Mouse (Mus musculus) heart, postnatal 10 days (tissue): ENCODE measurements around the gene Bora. TPM values are rescaled to one million over a fixed set of nuclear protein-coding genes. Genes with fewer than 3 reads are reported as not detected.

Experiments
- DNase-seq, 2 experiments: peaks; one replicate each; pipeline ENCODE4 v3.0.0; 2021
- intact Hi-C: fragments of 180-260 bp; cut with DNase I; formaldehyde crosslinking; loops from one replicate; pipeline ENCODE4 v1.15.1; 2025
- total RNA-seq, 2 experiments: library from RNA; stranded (reverse); gene quantifications; 2 replicates each; pipeline ENCODE4 v1.2.3; 2021

Gene Bora
- total RNA-seq, 2 experiments from 2014 or later: 5.3 to 7.1 TPM

DNA sequence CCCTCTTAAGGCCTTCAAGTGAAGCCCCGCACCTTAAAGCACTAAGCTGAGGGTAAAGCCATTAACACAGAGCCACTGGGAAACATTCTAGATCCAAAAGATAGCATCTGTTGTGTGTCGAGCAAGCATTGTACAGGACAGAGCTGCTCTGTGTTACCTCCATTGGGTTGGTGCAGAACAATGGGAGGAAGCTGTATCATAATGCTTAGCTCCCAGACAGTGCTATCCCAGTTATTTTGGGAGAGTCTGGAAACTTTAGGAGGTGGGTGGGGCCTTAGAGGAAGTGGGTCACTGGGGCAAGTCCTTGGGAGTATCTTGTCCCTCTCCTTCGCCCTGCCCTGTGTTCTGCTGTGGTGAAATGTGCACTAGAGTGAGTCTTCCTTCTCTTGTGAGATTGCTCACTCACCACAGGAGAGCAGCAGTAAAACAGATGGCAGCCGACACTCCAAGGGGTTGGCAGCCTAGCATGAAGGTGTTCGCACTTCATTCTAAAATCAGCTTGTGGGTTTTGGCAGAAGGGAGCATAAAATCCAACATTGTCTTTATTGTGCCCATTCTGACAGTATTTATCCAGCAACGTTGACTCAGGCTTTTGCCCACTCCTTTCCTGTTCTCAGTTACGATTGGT is 13.1 kb downstream of the Bora start:
- DNase-seq: peak in 1 of 2 experiments; percentile 6
- intact Hi-C loops: no loop called here

DNA sequence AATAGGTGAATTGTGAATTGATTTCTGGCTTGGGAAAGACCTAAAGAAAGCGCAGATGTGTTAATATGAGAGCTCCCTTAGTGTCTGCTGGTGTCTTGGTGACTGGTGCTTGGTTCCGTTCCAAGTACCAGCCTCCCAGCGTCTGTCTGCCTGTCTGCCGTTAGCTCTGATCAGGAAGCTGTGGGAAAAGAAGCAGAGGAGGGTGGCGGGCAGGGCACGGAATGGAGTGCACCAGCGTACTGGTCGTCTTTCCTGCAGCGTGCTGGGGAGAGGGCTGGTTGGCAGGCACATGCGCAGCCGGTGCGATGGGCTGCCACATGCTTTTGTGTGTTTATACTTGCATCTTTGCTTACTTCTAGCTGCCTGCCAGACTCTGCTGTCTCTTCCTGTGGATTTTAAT is 14.6 kb downstream of the Bora start:
- DNase-seq: no peak
- intact Hi-C loops: no loop called here

DNA sequence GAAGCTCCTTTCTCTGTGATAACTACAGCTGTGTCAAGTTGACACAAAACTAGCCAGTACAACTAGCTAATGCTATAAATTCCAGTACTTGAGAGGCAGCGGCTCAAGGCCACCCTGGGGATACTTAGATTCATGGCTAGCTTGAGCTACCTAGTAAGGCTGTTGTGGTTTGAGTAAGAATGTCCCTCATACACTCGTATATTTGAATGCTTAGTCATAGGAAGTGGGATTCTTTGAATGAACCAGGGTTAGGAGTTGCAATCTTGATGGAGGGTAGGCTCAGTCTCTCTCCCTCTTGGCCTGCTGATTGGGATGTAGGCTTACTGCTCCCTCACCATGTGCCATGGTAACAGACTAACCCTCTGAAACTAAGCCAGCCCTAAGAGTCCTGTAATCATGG is 17.1 kb downstream of the Bora start:
- DNase-seq: no peak
- intact Hi-C loops: no loop called here

DNA sequence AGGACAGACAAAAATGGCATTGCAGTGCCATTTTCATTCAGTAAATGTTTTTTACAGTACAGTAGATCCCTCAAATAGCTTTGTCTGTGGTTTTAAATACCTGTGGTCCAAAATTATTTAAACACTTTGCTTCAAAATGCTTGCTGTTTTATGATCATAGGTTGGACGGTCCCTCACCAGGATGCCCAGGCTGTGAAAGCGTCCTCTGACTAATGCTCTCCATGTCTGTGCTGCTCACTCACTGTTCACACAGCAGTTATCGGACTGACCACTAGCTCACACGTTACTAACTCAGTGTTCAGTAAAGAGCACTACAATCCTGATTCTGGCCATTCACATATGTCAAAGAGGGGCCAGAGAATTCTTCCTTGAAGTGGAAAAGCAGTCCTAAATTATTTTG is 25.1 kb downstream of the Bora start:
- no peak for DNase-seq
- intact Hi-C loops: no loop called here

DNA sequence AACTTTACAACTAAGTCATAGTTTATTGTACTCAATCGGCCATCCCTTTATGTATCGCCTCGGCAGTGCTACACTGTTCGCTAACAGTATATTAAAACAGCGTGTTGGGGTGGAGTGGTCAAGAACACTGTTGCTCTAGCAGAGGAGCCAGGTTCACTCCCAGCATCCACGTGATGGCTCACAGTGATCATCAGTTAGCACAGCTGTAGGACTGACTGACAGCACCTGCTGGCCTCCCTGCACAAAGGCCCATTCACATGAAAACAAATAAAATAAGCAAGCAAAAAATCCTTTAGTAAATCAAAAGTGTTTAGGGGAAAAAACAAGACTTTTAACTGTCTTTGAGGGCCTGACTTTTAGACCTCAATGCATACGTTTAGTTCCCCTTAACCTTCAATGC is 42.9 kb downstream of the Bora start:
- no peak for DNase-seq
- intact Hi-C loops: no loop called here

DNA sequence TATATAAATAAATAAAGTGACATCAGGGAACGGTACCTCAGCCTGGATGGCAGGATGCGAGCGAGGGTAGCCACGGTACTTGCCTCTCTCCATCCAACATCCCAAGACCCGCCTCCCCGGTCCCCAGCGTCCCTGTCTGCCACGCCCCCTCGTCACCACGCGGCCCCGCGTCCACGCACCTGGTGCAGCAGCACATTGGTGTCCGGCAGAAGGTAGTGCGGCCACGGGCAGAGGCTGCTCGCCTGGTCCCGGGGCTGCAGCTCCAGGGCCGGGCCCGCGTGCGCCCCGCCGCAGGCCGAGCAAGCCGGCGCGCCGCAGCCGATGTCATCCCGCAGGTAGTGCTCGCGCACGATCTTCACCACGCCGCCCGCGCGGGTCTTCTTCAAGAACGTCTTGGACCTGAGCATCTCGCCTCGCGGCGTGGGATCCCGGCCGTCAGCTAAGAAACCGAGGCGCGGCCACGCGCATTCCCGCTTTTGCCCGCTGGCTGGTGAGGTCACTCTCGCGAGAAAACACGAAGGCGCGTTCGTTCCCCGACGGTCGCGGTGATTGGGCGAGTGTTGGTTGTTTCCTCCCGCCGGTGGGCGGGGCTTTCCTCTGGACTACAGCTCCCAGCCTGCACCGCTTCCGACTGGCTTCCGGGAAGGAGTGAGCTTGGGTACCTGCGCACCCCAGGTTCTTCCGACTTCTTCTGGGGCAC is 53.4 kb downstream of the Bora start, which contains the start of the genes Pibf1 and Dis3:
Pibf1 (plus strand) TSS at position 158 of the 700 bp plus-strand sequence.
Dis3 (minus strand) TSS at position 504 of the 700 bp plus-strand sequence.
- peak; percentile 99 to 100 for DNase-seq
- intact Hi-C loops: loop anchor here (5.0 kb wide), 1 partner anchor 52 kb away; the partner anchor contains the start of genes Bora and Mzt1

DNA sequence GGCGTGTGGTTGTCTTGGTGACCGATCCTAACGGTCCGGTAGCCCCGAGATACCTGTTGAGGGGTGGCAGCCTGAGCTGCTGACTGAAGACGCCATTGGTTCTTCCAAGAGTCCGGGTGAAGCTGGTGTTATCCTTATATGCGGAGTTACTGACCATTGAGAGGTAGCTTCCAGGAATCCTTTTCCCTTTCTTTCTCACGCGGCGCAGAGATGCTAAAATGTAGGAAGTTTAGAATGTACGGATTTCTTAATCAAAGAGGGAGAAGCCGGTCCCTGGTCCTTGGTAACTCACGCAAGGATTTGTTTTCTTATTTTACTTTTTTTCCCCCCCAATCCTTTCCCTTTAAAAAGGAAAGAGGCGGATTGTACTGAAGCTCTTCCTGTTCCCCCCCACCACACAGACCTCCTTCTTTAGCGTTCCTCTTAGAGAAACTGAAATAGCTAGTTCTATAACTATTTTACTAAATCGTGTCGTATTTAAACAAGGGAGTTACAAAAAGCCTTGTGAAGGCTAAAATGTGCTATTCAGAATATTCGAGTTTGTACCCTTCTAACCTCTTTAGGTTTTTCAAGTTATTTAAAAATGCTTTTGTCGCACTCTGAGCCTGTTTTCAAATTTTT is 54.1 kb downstream of the Bora start:
- intact Hi-C loops: loop anchor here (5.0 kb wide), 1 partner anchor 53 kb away; the partner anchor contains the start of genes Bora and Mzt1
- no peak for DNase-seq

DNA sequence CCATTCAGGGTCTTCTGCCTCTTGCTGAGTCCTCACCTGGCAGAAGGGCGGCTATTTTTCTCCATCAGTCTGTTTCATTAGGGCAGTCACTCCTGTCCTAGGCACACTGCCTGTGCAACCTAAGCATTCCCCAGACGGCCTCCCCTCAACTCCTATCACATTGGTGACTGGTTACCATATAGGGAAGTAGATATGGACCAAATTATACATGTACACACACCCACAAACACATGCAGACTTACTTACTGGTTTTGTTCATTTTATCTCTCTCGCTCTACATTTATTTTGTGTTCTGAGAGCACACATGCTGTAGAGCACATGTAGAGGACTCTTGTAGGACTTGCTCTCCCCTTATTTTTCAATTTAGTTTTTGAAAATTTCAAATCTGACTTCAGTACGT is 57.0 kb downstream of the Bora start:
- intact Hi-C loops: no loop called here
- DNase-seq: no peak

DNA sequence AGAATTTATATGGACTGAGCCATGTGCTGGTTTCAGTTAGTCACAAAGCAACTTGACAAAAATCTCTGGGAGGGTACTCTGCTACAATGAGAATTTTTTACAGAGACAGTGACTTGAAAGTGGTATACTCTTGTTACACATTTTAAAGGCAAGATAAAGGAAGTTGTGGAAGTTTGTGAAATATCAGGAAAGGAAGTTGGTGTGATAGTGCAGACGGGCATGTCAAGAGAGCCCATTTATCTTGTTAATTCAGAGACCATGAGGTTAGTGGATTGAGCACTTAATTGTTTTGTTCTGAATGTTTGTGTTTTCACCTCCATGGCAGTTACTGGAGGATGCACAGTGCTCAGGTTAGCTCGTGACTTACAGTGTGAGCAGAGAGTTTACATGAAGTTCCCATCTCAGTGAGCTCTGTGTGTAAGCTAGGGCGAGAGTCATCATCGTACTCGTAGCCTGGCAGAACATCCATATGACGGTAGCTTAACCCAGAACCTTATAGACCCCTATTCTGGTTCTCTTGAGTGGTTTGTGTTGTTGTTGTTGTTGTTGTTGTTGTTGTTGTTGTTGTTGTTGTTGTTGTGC is 58.6 kb downstream of the Bora start:
- no peak for DNase-seq
- intact Hi-C loops: no loop called here

DNA sequence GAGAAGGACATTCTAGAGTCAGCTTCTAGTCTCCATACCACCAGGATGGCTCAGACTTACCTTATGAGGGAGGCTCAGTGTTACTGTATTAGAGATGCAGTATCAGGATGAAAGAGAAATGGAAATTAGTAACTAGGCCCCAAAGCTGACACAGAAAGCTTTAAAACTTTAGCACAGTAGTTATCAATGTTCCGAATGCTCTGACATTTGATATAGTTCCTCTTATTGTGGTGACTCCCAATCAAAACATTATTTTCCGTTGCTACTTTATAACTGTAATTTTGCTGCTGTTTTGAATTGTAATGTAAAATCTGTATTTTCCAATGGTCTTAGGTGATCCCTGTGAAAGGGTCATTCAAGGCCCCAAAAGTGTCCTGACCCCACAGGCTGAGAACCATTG is 60.6 kb downstream of the Bora start:
- intact Hi-C loops: no loop called here
- no peak for DNase-seq

DNA sequence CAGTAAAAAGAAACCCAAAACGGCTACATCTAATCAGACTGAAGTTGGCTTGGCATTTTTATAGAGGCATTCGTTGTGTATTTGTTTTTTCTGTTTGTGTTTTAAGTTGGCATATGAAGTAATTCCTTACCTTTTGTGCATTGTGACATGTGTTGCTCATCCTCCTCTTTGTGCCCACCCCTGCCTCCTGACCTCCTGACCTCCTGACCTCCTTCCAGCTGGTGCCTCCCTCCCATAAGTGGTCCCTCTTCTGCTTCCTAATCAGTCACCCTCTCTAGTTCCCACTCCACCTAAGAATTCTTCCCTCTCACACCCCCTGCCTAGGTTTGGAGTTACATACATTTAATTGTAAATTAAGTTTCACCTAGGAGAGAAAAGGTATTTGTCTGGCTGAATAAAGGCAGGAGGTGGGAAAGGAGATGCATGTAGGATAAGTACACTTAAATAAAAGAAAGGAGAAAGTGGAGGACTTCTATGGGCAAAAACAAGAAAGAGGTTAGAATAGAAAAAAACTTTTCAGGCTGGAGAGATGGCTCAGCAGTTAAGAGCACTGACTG is 61.7 kb downstream of the Bora start:
- intact Hi-C loops: no loop called here
- DNase-seq: no peak

DNA sequence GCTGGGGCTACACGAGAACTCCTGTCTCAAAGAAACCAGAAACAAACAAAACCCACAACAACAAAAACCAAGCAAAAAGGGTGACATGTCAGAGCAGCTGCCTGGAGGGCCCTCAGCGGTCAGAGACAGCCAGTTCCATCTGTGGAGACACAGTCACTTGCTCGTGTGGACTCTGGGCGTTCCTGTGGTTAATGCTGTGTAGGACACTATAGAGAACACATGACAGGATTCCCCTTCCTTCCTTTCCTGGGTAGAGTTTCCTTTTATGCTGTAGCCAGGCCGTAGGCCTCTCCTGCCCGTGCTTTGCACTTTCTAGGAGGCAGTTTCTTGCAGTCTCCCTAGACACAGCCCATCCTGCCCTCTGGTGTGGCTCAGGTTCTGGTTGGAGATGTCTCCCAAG is 62.7 kb downstream of the Bora start:
- DNase-seq: no peak
- intact Hi-C loops: no loop called here

DNA sequence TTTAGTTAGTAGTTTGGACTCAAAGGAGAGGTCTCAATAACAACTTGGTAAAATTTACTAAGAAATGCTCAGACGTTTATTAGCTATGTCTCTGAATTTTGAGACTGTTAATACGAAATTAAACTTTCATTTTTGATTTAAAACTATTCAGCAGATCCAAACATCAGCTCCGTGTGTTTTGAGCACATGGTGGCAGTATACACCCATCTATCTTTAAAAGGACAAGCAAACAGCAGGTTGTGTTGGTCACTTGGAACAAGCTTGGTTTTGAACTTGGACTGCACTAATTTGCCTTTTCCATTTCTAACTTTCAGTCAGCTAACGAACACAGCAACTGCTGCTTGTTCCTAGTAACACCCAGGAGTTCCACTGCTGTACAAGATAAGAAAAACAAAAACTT is 71.6 kb downstream of the Bora start:
- intact Hi-C loops: no loop called here
- DNase-seq: peak in 1 of 2 experiments; percentile 8

DNA sequence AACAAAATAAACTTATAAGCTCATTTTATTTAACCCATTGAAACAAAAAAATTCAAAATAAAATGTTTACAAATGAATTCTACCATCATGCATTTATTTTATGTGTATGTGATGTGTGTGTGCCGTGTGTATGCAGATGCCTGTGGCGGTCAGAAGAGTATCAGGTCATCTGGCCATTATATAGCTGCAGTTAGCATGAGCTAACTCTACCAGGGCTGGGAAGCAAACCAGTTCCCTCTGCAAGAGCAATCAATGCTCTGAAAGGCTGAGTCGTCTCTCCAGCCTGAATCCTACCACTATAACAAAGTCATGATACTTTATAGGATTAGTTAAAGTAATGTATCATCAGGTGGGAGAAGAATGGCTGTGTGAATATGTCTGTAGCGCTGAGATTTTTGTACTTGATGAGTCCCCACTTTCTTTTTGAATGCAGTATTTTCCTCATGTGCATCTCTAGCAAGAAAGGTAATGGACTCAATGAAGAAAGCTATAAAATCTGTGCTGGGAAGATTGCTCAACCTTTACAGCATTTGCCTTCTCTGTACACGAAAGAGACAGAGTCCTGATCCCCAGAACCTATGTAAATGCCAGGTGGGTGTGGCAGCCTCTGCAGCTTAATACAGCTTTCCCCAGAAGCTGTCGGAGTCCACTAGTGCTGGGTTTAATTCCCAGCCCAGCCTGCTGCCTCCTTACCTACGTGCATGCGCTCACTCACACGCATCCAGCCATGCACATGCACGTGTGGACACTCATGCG is 75.7 kb downstream of the Bora start:
- intact Hi-C loops: no loop called here
- DNase-seq: no peak

DNA sequence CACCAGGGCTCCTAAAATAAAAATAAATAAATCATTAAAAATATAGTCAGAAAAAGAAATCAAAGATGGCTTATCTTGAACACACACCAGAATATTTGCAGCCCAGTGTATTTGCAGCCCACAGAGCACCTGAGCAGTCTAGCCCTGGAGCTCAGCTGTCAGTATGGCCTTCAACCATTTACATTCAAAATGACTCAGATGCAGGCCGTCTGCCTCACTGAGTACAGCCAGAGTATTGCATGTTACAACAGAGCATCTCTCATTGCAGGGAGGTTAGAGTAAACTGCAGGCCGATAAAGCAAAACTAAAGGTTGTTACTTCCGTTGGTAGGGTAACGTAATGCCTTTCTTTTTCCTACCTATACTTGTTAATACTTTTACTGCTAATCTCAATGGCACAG is 78.1 kb downstream of the Bora start:
- DNase-seq: no peak
- intact Hi-C loops: no loop called here

Other genes with a start within 250 kb of the Bora start
- 1 to 10 TPM; 4.8 to 6.3 TPM for gene Rpl36a-ps1, start 51.9 kb upstream of the Bora start, total RNA-seq
- gene Mzt1, start 88 bp upstream of the Bora start, total RNA-seq: 10 to 100 TPM; 35.6 to 44.1 TPM
- 1 to 10 TPM; 7.7 to 9.2 TPM for gene Pibf1, start 53.2 kb downstream of the Bora start, total RNA-seq
- gene Dis3, start 53.5 kb downstream of the Bora start, total RNA-seq: 10 to 100 TPM; 14.6 to 16.9 TPM